Comparison of ENCODE assay signal across 16 mouse cellular contexts in genomic region chr9:67504669-67505260, GRCm38 (mm10). TPM values are rescaled to one million over a fixed set of nuclear protein-coding genes. Genes with fewer than 3 reads are reported as not detected.
DNase-seq lines count a peak whose midpoint lies in the region; ATAC-seq lines count a peak whose summit lies in the region.
"Had no signal": no experiment of that assay in that cellular context is flagged by ENCODE, and none has a peak within 500 bp of the region (broad histone marks: within the 10 kb centered on the region; RNA-seq: fewer than 3 reads in every experiment).

No protein-coding gene starts in this region.

- no peak overlapping the region for H3K4me3 ChIP-seq in midbrain, embryonic 11.5 days (ENCODE audit: low read depth, low read length)
- no peak overlapping the region for H3K4me3 ChIP-seq in midbrain, embryonic 14.5 days (replicated peaks; ENCODE audit: low read depth, low read length)
- no peak overlapping the region for H3K4me3 ChIP-seq in stomach, embryonic 16.5 days (replicated peaks; ENCODE audit: low read length)
- H3K4me3 ChIP-seq: forebrain, embryonic 12.5 days; hindbrain, embryonic 12.5 days; liver, embryonic 12.5 days; midbrain, embryonic 12.5 days; neural tube, embryonic 15.5 days had no signal

- no peaks in the 10 kb centered on the region for H3K27me3 ChIP-seq in midbrain, embryonic 11.5 days (ENCODE audit: control insufficient read depth, insufficient read depth, low read length)
- H3K27me3 ChIP-seq in midbrain, embryonic 14.5 days (ENCODE audit: control insufficient read depth, insufficient read depth, low read length), result no peaks in the 10 kb centered on the region
- H3K27me3 ChIP-seq in stomach, embryonic 16.5 days (ENCODE audit: control insufficient read depth, insufficient read depth, low read length), result no peaks in the 10 kb centered on the region
- H3K27me3 ChIP-seq: forebrain, embryonic 12.5 days; hindbrain, embryonic 12.5 days; liver, embryonic 12.5 days; midbrain, embryonic 12.5 days; neural tube, embryonic 15.5 days had no signal

- no peaks in the 10 kb centered on the region for H3K4me1 ChIP-seq in midbrain, embryonic 11.5 days (ENCODE audit: control insufficient read depth, insufficient read depth, low read length)
- H3K4me1 ChIP-seq in midbrain, embryonic 14.5 days (ENCODE audit: control insufficient read depth, insufficient read depth, low read length), result 0 out of 2 replicates have a peak, but pooled peaks cover 3% of the 10 kb centered on the region
- H3K4me1 ChIP-seq in stomach, embryonic 16.5 days (ENCODE audit: control insufficient read depth, insufficient read depth, low read length), result no peaks in the 10 kb centered on the region
- H3K4me1 ChIP-seq: hindbrain, embryonic 12.5 days; liver, embryonic 12.5 days had no signal

- no peak for ATAC-seq in midbrain, embryonic 11.5 days (ENCODE audit: low FRiP score)
- ATAC-seq in midbrain, embryonic 14.5 days (ENCODE audit: low FRiP score, low TSS enrichment), result no peak
- ATAC-seq in stomach, embryonic 16.5 days (ENCODE audit: insufficient read depth, low FRiP score), result peak; percentile 53; the same call in 1 of the 2 replicates
- ATAC-seq: liver, embryonic 12.5 days had no signal

- no peak overlapping the region for H3K9ac ChIP-seq in midbrain, embryonic 11.5 days (ENCODE audit: low read length)
- no peak overlapping the region for H3K9ac ChIP-seq in midbrain, embryonic 14.5 days (replicated peaks; ENCODE audit: low read length)
- H3K9ac ChIP-seq in stomach, embryonic 16.5 days (ENCODE audit: low read length), result no peak overlapping the region
- H3K9ac ChIP-seq: forebrain, embryonic 12.5 days; hindbrain, embryonic 12.5 days; liver, embryonic 12.5 days; midbrain, embryonic 12.5 days; neural tube, embryonic 15.5 days had no signal

- no peaks in the 10 kb centered on the region for H3K9me3 ChIP-seq in midbrain, embryonic 11.5 days (ENCODE audit: control insufficient read depth, low read length)
- H3K9me3 ChIP-seq in midbrain, embryonic 14.5 days (ENCODE audit: control insufficient read depth, low read length), result no peaks in the 10 kb centered on the region
- H3K9me3 ChIP-seq in stomach, embryonic 16.5 days (replicated peaks; ENCODE audit: control insufficient read depth, low read length), result no peaks in the 10 kb centered on the region
- H3K9me3 ChIP-seq: forebrain, embryonic 12.5 days; hindbrain, embryonic 12.5 days; liver, embryonic 12.5 days; midbrain, embryonic 12.5 days; neural tube, embryonic 15.5 days had no signal

- DNase-seq in kidney, adult 11 months, result peak; percentile 14
- no peak for DNase-seq in kidney, postnatal 4 days
- DNase-seq in midbrain, embryonic 11.5 days (ENCODE audit: low spot score, missing footprints), result peak; percentile 17
- no peak for DNase-seq in midbrain, embryonic 14.5 days
- DNase-seq in cerebellum, postnatal 14 days, result peak; percentile 44 to 48
- no peak for DNase-seq in B cell, adult 2 months
- DNase-seq: embryo, embryonic 11 days; gastrocnemius, postnatal 14 days; thymus, postnatal 4 days had no signal

- no peak overlapping the region for H3K4me2 ChIP-seq in midbrain, embryonic 11.5 days
- no peak overlapping the region for H3K4me2 ChIP-seq in midbrain, embryonic 14.5 days (ENCODE audit: low read length)
- no peak overlapping the region; the same call in 1 of the 2 replicates for H3K4me2 ChIP-seq in stomach, embryonic 16.5 days (ENCODE audit: low read depth, low read length)
- H3K4me2 ChIP-seq: forebrain, embryonic 12.5 days; hindbrain, embryonic 12.5 days; liver, embryonic 12.5 days; midbrain, embryonic 12.5 days; neural tube, embryonic 15.5 days had no signal

- 94% methylated on average over 8 of the region's 8 CpGs for WGBS in midbrain, embryonic 11.5 days
- WGBS in midbrain, embryonic 14.5 days, result 92% methylated on average over 8 of the region's 8 CpGs
- WGBS in stomach, embryonic 16.5 days, result 62% methylated on average over 8 of the region's 8 CpGs

- H3K27ac ChIP-seq in midbrain, embryonic 11.5 days (ENCODE audit: low read depth, low read length), result no peak overlapping the region
- H3K27ac ChIP-seq in midbrain, embryonic 14.5 days (replicated peaks; ENCODE audit: low read depth, low read length), result no peak overlapping the region
- peak overlapping the region; percentile 21 for H3K27ac ChIP-seq in stomach, embryonic 16.5 days (ENCODE audit: low read length)
- H3K27ac ChIP-seq: forebrain, embryonic 12.5 days; hindbrain, embryonic 12.5 days; liver, embryonic 12.5 days; macrophage; midbrain, embryonic 12.5 days; neural tube, embryonic 15.5 days had no signal

- no peaks in the 10 kb centered on the region for H3K36me3 ChIP-seq in midbrain, embryonic 11.5 days (ENCODE audit: control insufficient read depth, insufficient read depth, low read length)
- no peaks in the 10 kb centered on the region for H3K36me3 ChIP-seq in midbrain, embryonic 14.5 days (ENCODE audit: control insufficient read depth, insufficient read depth, low read length)
- no peaks in the 10 kb centered on the region for H3K36me3 ChIP-seq in stomach, embryonic 16.5 days (ENCODE audit: control insufficient read depth, insufficient read depth, low read length)
- H3K36me3 ChIP-seq: forebrain, embryonic 12.5 days; hindbrain, embryonic 12.5 days; liver, embryonic 12.5 days; midbrain, embryonic 12.5 days; neural tube, embryonic 15.5 days had no signal

RNA-seq across cellular contexts. Expression of gene Tln2, which starts 54.7 kb away (rescaled TPM):
- polyA plus RNA-seq in midbrain, embryonic 11.5 days (2014; fragmentation: Nextera tagmentation; extraction: Ambion mirVana), result 16.8 and 17.9 TPM in 2 replicates
- polyA plus RNA-seq in midbrain, embryonic 14.5 days (2014; fragmentation: Nextera tagmentation; extraction: Ambion mirVana), result 19.3 and 23.8 TPM in 2 replicates
- polyA plus RNA-seq in stomach, embryonic 16.5 days (2015; fragmentation: Nextera tagmentation; extraction: Ambion mirVana), result 22.0 and 25.4 TPM in 2 replicates

Comparison
In these comparisons a context has a peak if more than half of its experiments do, and no peak if none do; other contexts are left out.
1. DNase-seq: peak in kidney, adult 11 months (single experiment), midbrain, embryonic 11.5 days (single experiment) and cerebellum, postnatal 14 days (2 of 2); none in kidney, postnatal 4 days (0 of 2), midbrain, embryonic 14.5 days (single experiment) and B cell, adult 2 months (0 of 2).